In genomic region chr4:129770600-129770999, GRCm38 (mm10) we compare ENCODE assay signal across 9 mouse cellular contexts.
"Had no signal": no experiment of that assay in that cellular context is flagged by ENCODE, and none has a peak within 500 bp of the region (broad histone marks: within the 10 kb centered on the region; RNA-seq: fewer than 3 reads in every experiment).

No protein-coding gene starts in this region.

- DNase-seq: kidney, adult 2 months; kidney, postnatal 25 days; left cerebral cortex, postnatal 4 days; liver; lung, adult 2 months; lung, postnatal 14 days; lung, postnatal 4 days; midbrain, embryonic 14.5 days; right cerebral cortex, postnatal 4 days had no signal
